8 mouse cellular contexts compared by ENCODE assay signal in genomic region chr13:100594041-100594792, GRCm38 (mm10). TPM values are rescaled to one million over a fixed set of nuclear protein-coding genes. Genes with fewer than 3 reads are reported as not detected.
DNase-seq lines count a peak whose midpoint lies in the region; ATAC-seq and TF ChIP-seq lines count a peak whose summit lies in the region.

No protein-coding gene starts in this region.

- H3K4me1 ChIP-seq in kidney, adult 2 months (ENCODE audit: control insufficient read depth, insufficient read depth, low read length) = no peaks in the 10 kb centered on the region; the same call in 1 of the 2 replicates
- peaks cover 3% of the 10 kb centered on the region for H3K4me1 ChIP-seq in liver, embryonic 16.5 days (ENCODE audit: control insufficient read depth, low read depth, low read length)

- peak overlapping the region; percentile 100 for H3K27ac ChIP-seq in kidney, adult 2 months (ENCODE audit: insufficient read depth, low read depth, low read length)
- peak overlapping the region; percentile 88 for H3K27ac ChIP-seq in liver, embryonic 16.5 days (ENCODE audit: low read length)

- H3K4me2 ChIP-seq in liver, embryonic 16.5 days (ENCODE audit: low read depth, low read length) = peak overlapping the region; percentile 54

- peak; percentile 48 for DNase-seq in retina, adult 2 months (ENCODE audit: low read depth, low spot score)
- no peak for DNase-seq in retina, embryonic 14.5 days (ENCODE audit: low spot score)
- peak; percentile 74 for DNase-seq in cerebellum, adult 9-10 months
- peak; percentile 45 for DNase-seq in heart, adult 8-10 months (ENCODE audit: low spot score)
- peak; percentile 78 for DNase-seq in kidney, adult 2 months
- DNase-seq in adipocyte (ENCODE audit: low spot score) = no peak

- no peaks in the 10 kb centered on the region for H3K9me3 ChIP-seq in liver, embryonic 16.5 days (replicated peaks; ENCODE audit: control insufficient read depth, low read length)

- no peak overlapping the region for H3K4me3 ChIP-seq in kidney, adult 2 months (ENCODE audit: insufficient read depth, low read depth, low read length)
- H3K4me3 ChIP-seq in liver, embryonic 16.5 days (ENCODE audit: low read depth, low read length) = peak overlapping the region; percentile 46

- ATAC-seq in liver, embryonic 16.5 days (ENCODE audit: low read depth) = peak; percentile 72
- ATAC-seq in neutrophil, adult 5-6 weeks (ENCODE audit: extremely low read depth, insufficient number of reproducible peaks, low FRiP score, poor library complexity, severe bottlenecking) = peak; percentile 85

- H3K36me3 ChIP-seq in kidney, adult 2 months (ENCODE audit: control insufficient read depth, insufficient read depth, low read length) = no peaks in the 10 kb centered on the region; the same call in 1 of the 2 replicates
- H3K36me3 ChIP-seq in liver, embryonic 16.5 days (ENCODE audit: control insufficient read depth, insufficient read depth) = no peaks in the 10 kb centered on the region

- H3K9ac ChIP-seq in liver, embryonic 16.5 days (ENCODE audit: low read depth, low read length) = peak overlapping the region; percentile 33; the same call in 1 of the 2 replicates

- H3K27me3 ChIP-seq in kidney, adult 2 months (replicated peaks; ENCODE audit: control insufficient read depth, insufficient read depth, low read length) = no peaks in the 10 kb centered on the region
- no peaks in the 10 kb centered on the region for H3K27me3 ChIP-seq in liver, embryonic 16.5 days (ENCODE audit: control insufficient read depth, insufficient read depth, low read depth, low read length)

- 56% methylated on average over 12 of the region's 17 CpGs for WGBS in kidney, adult 2 months
- 48% methylated on average over 11 of the region's 17 CpGs for WGBS in liver, embryonic 16.5 days (ENCODE audit: insufficient replicate concordance)

- no peak for TF ChIP-seq CTCF in kidney, adult 2 months (conservative IDR thresholded peaks at IDR 0.05; ENCODE audit: insufficient read depth, insufficient read length, low read depth, low read length)

- no peak for TF ChIP-seq POLR2A in kidney, adult 2 months (IDR thresholded peaks at IDR 0.05; ENCODE audit: low read depth, low read length)

RNA-seq across cellular contexts. Expression of gene Marveld2, which starts 22.6 kb away (rescaled TPM):
- total RNA-seq in heart, adult 8-10 months (2022) = under 1 TPM; 0.37 to 0.90 (median 0.63) TPM
- 11.5 and 13.0 TPM in 2 replicates for polyA plus RNA-seq in kidney, adult 2 months (2012; rRNA removed)
- 9.6 and 10.5 TPM in 2 replicates for polyA plus RNA-seq in liver, embryonic 16.5 days (2015; fragmentation: Nextera tagmentation; extraction: Ambion mirVana)
- total RNA-seq in neutrophil, adult 5-6 weeks (2017) = 9.8 TPM in 2 replicates

RNA-seq across cellular contexts. Expression of gene Ocln, which starts 41.7 kb away (rescaled TPM):
- 1 to 10 TPM in 1 of 4 experiments, under 1 TPM in 3; 0.24 to 1.1 (median 0.66) TPM for total RNA-seq in heart, adult 8-10 months (2022)
- polyA plus RNA-seq in kidney, adult 2 months (2012; rRNA removed) = 10.5 and 11.0 TPM in 2 replicates
- polyA plus RNA-seq in liver, embryonic 16.5 days (2015; fragmentation: Nextera tagmentation; extraction: Ambion mirVana) = 12.9 and 15.1 TPM in 2 replicates
- 0.47 TPM in 1 of 2 replicates, not detected in the other for total RNA-seq in neutrophil, adult 5-6 weeks (2017)

RNA-seq across cellular contexts. Expression of gene Ak6, which starts 56.6 kb away (rescaled TPM):
- 10 to 100 TPM; 57.2 to 64.6 (median 60.3) TPM for total RNA-seq in heart, adult 8-10 months (2022)
- polyA plus RNA-seq in kidney, adult 2 months (2012; rRNA removed) = 38.8 and 52.5 TPM in 2 replicates
- 121 and 134 TPM in 2 replicates for polyA plus RNA-seq in liver, embryonic 16.5 days (2015; fragmentation: Nextera tagmentation; extraction: Ambion mirVana)
- total RNA-seq in neutrophil, adult 5-6 weeks (2017) = 70.1 and 94.7 TPM in 2 replicates

RNA-seq across cellular contexts. Expression of gene Rad17, which starts 56.6 kb away (rescaled TPM):
- total RNA-seq in heart, adult 8-10 months (2022) = 10 to 100 TPM; 13.4 to 16.6 (median 15.6) TPM
- polyA plus RNA-seq in kidney, adult 2 months (2012; rRNA removed) = 4.0 and 5.2 TPM in 2 replicates
- 11.4 and 12.5 TPM in 2 replicates for polyA plus RNA-seq in liver, embryonic 16.5 days (2015; fragmentation: Nextera tagmentation; extraction: Ambion mirVana)
- total RNA-seq in neutrophil, adult 5-6 weeks (2017) = 42.8 and 48.0 TPM in 2 replicates

RNA-seq across cellular contexts. Expression of gene Taf9, which starts 57.2 kb away (rescaled TPM):
- 10 to 100 TPM in 3 of 4 experiments, 1 to 10 TPM in 1; 9.1 to 14.5 (median 12.1) TPM for total RNA-seq in heart, adult 8-10 months (2022)
- 1.8 and 2.6 TPM in 2 replicates for polyA plus RNA-seq in kidney, adult 2 months (2012; rRNA removed)
- 12.2 and 13.3 TPM in 2 replicates for polyA plus RNA-seq in liver, embryonic 16.5 days (2015; fragmentation: Nextera tagmentation; extraction: Ambion mirVana)
- 3.5 and 8.5 TPM in 2 replicates for total RNA-seq in neutrophil, adult 5-6 weeks (2017)

Comparison
In these comparisons a context has a peak if more than half of its experiments do, and no peak if none do; other contexts are left out.
1. DNase-seq: peak in retina, adult 2 months (single experiment), cerebellum, adult 9-10 months (single experiment), heart, adult 8-10 months (single experiment) and kidney, adult 2 months (single experiment); none in retina, embryonic 14.5 days (single experiment) and adipocyte (single experiment).